Mouse (Mus musculus): ENCODE results near the gene Faap20.

DNA sequence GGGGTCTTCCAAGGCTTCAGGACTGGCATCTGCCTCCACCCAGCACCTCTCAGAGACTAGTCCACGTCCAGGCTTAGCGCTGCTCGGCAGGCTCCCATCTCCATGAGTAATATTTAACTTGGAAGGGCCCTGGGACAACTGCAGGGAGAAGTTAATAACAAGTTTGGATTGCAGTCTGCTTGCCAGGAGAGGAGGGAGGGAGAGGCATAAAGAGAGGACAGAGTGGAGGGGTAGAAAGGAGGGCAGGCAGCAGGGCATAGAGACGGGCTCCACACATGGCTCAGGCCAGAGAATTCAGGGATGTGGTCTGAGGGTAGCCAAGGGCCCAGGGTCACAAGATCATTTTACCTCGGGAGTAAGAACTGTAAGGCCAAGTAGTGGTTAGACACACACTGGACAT is 11.3 kb upstream of the Faap20 start:
- TF ChIP-seq POLR2A (IDR thresholded peaks at IDR 0.05; ENCODE audit: borderline replicate concordance, low read depth, low read length): no peak
- TF ChIP-seq CTCF (IDR thresholded peaks at IDR 0.05; ENCODE audit: low read depth, low read length): no peak

Measured in bone marrow macrophage, adult 2 months (primary cell).